Mouse (Mus musculus): ENCODE data around the gene Pik3ca. TPM values are rescaled to one million over a fixed set of nuclear protein-coding genes. Genes with fewer than 3 reads are reported as not detected.

The Pik3ca gene
- polyA plus RNA-seq, 1 experiment, result 11.7 TPM

DNA sequence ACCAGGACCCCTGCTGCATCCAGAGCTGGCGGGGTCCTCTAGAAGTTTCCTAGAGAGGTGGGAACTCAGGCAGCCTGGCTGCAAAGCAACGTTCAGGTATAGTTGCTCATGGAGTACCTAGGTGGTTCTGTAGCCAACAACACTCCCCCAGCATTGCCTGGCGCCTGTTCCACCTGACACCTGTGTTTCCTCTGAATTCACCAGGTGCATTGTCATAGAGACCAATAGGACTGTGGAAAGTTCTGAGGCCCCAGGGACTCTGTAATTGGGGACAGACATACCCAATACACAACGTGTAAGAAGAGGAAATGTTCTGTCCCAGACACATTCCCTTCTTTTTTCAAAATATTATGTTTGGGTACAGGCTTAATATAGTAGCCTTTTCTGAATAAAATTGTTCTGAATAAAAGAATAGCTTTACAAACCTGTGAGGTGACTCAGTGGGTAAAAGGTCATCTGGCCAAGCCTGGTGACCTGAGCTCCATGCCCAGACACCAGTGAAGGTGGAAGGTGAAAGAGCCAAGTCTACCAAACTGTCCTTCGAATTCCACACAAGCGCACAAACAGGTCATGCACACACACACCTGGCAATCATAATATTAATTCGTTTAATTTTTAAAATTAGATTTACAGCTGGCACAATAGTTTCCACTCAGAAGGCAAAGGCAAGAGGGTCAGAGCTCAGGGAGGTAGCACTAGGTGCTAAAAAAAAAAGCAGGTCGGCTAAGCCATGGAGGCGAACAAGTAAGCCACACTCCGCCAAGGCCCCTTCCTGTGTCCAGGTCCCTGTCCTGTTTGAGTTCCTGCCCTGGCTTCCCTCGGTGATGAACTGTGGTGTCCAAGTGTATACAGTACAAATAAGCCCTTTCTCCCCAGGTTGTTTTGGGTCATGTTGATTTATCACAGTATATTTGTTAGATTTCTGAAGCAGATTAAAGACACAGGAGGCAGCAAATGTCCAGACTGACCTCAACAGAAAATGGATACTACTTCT lies 94.9 kb downstream of the Pik3ca start, which contains the start of gene Kcnmb3:
Kcnmb3 (minus strand) TSS at position 135 of the 994 bp plus-strand sequence.
- TF ChIP-seq TCF12 (IDR thresholded peaks at IDR 0.05; ENCODE audit: insufficient read depth, poor library complexity, severe bottlenecking) (no peak), MYOG (IDR thresholded peaks at IDR 0.05; ENCODE audit: control insufficient read depth in 1 of 3, insufficient read depth in 1 of 3, insufficient read length in 2 of 3, low read depth in 2 of 3) (no peak), REST (IDR thresholded peaks at IDR 0.05; ENCODE audit: insufficient read depth, insufficient read length) (no peak), USF1 (IDR thresholded peaks at IDR 0.05; ENCODE audit: low read depth) (no peak), MAX (IDR thresholded peaks at IDR 0.05; ENCODE audit: low read depth) (no peak), MYOD1 (IDR thresholded peaks at IDR 0.05; ENCODE audit: control insufficient read depth in 1 of 3, insufficient read length in 2 of 3, low read depth in 2 of 3) (no peak), POLR2AphosphoS2 (IDR thresholded peaks at IDR 0.05; ENCODE audit: insufficient read length, low read depth) (no peak), POLR2A (IDR thresholded peaks at IDR 0.05; ENCODE audit: insufficient read length, low read depth) (no peak)
- Histone ChIP-seq H3K4me3 (no peak within 1 kb of the TSS), H3K27me3 (ENCODE audit: control insufficient read depth, insufficient read depth, insufficient read length) (no peaks in the 10 kb centered on the region), H3ac (ENCODE audit: control insufficient read depth, insufficient read length) (no peak within 1 kb of the TSS), H3K4me2 (ENCODE audit: low read depth) (no peak within 1 kb of the TSS), H3K36me3 (ENCODE audit: control insufficient read depth, insufficient read depth) (no peaks in the 10 kb centered on the region), H3K79me2 (ENCODE audit: control insufficient read depth, insufficient read depth) (no peaks in the 10 kb centered on the region)

DNA sequence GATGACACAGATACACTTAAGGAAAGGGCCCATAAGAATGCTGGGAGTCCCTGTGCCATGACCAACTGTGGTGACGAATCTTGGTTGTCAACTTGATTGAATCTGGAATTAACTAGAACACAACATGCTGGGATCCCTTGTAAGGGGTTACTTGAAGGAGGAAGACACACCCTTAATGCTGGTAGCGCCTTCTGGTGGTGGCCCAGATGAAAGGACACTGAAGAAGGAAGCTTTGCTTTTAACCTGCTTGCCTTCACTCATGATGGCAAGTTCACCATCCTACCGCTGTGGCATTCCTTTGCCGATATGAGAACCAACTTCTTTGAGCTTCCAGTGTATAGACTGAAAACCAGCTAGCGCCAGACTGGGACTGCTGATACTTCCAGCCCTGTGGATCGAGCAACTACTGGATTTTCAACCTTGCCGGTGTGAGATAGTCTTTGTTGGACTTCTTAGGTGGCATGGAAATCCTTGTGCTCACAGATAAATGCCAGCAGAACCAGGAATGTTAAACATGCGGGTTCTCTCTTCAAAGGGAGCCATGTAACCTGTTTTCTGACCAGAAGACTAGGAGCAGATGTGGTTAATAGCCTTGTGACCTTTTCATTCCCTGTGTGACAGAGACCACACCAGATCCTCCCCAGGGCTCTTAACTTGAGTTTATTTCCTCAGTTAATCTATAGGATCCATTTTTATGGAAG lies 97.1 kb downstream of the Pik3ca start:
- Histone ChIP-seq H3K36me3 (ENCODE audit: control insufficient read depth, insufficient read depth) (no peaks in the 10 kb centered on the region), H3K4me3 (no peak overlapping the region), H3K4me2 (ENCODE audit: low read depth) (no peak overlapping the region), H3ac (ENCODE audit: control insufficient read depth, insufficient read length) (no peak overlapping the region), H3K27me3 (ENCODE audit: control insufficient read depth, insufficient read depth, insufficient read length) (no peaks in the 10 kb centered on the region), H3K79me2 (ENCODE audit: control insufficient read depth, insufficient read depth) (no peaks in the 10 kb centered on the region)
- TF ChIP-seq TCF3 (IDR thresholded peaks at IDR 0.05; ENCODE audit: insufficient read length, low read depth) (no peak), E2F4 (IDR thresholded peaks at IDR 0.05; ENCODE audit: insufficient read depth) (no peak), MYOG (IDR thresholded peaks at IDR 0.05; ENCODE audit: control insufficient read depth in 1 of 3, insufficient read depth in 1 of 3, insufficient read length in 2 of 3, low read depth in 2 of 3) (no peak), MAX (IDR thresholded peaks at IDR 0.05; ENCODE audit: low read depth) (no peak), REST (IDR thresholded peaks at IDR 0.05; ENCODE audit: insufficient read depth, insufficient read length) (no peak), POLR2A (IDR thresholded peaks at IDR 0.05; ENCODE audit: insufficient read length, low read depth) (no peak), USF1 (IDR thresholded peaks at IDR 0.05; ENCODE audit: low read depth) (no peak), SRF (IDR thresholded peaks at IDR 0.05; ENCODE audit: control insufficient read depth, insufficient read length, low read depth) (no peak), POLR2AphosphoS2 (IDR thresholded peaks at IDR 0.05; ENCODE audit: insufficient read length, low read depth) (no peak), CEBPB (IDR thresholded peaks at IDR 0.05; ENCODE audit: insufficient read depth, poor library complexity, severe bottlenecking) (no peak), MYOD1 (IDR thresholded peaks at IDR 0.05; ENCODE audit: control insufficient read depth in 1 of 3, insufficient read length in 2 of 3, low read depth in 2 of 3) (no peak), TCF12 (IDR thresholded peaks at IDR 0.05; ENCODE audit: insufficient read depth, poor library complexity, severe bottlenecking) (no peak)

DNA sequence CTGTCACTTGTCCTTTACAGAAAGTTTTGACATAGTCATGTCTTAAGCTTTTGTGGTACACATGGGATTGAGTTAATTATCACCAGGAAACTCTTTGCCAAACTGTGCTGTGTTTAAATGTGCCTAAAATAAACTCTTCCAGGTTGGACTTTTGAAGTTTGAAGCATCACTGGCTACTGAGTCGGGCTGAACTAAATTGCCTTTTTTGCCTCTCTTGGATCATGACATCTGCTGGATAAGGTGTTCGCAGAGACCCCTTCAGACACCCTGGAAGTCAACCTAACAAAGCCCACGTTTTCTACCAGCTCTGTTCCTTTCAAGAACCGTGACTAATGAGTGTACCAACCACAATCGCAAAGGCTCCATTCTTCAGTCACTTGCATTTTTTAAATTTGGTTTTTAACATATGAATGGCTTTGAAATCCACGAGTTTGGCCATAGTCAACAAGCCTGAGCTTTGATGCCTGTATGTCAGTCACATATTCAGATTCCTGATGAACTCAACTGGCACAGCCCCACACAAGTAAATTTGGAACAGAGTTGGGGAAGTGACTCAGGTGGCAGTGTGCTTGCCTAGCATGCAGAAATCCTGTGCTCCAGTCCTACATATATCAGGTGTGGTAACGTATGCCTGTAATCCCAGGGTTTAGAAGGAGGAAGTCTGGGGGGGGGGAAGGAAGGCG lies 97.8 kb downstream of the Pik3ca start:
- no peaks in the 10 kb centered on the region for H3K27me3 ChIP-seq (ENCODE audit: control insufficient read depth, insufficient read depth, insufficient read length)
- no peaks in the 10 kb centered on the region for H3K36me3 ChIP-seq (ENCODE audit: control insufficient read depth, insufficient read depth)
- no peak overlapping the region for H3K4me3 ChIP-seq
- no peak overlapping the region for H3K4me2 ChIP-seq (ENCODE audit: low read depth)
- TF ChIP-seq CEBPB (IDR thresholded peaks at IDR 0.05; ENCODE audit: insufficient read depth, poor library complexity, severe bottlenecking) (no peak), POLR2AphosphoS2 (IDR thresholded peaks at IDR 0.05; ENCODE audit: insufficient read length, low read depth) (no peak), MAX (IDR thresholded peaks at IDR 0.05; ENCODE audit: low read depth) (no peak), USF1 (IDR thresholded peaks at IDR 0.05; ENCODE audit: low read depth) (no peak), MYOG (IDR thresholded peaks at IDR 0.05; ENCODE audit: control insufficient read depth in 1 of 3, insufficient read depth in 1 of 3, insufficient read length in 2 of 3, low read depth in 2 of 3) (no peak), E2F4 (IDR thresholded peaks at IDR 0.05; ENCODE audit: insufficient read depth) (no peak), TCF12 (IDR thresholded peaks at IDR 0.05; ENCODE audit: insufficient read depth, poor library complexity, severe bottlenecking) (no peak), POLR2A (IDR thresholded peaks at IDR 0.05; ENCODE audit: insufficient read length, low read depth) (no peak), REST (IDR thresholded peaks at IDR 0.05; ENCODE audit: insufficient read depth, insufficient read length) (no peak), MYOD1 (IDR thresholded peaks at IDR 0.05; ENCODE audit: control insufficient read depth in 1 of 3, insufficient read length in 2 of 3, low read depth in 2 of 3) (no peak), TCF3 (IDR thresholded peaks at IDR 0.05; ENCODE audit: insufficient read length, low read depth) (no peak), SRF (IDR thresholded peaks at IDR 0.05; ENCODE audit: control insufficient read depth, insufficient read length, low read depth) (no peak)
- no peak overlapping the region for H3ac ChIP-seq (ENCODE audit: control insufficient read depth, insufficient read length)
- no peaks in the 10 kb centered on the region for H3K79me2 ChIP-seq (ENCODE audit: control insufficient read depth, insufficient read depth)
